In genomic region chr9:109806260-109806659, GRCm38 (mm10) we compare ENCODE assay signal across 27 mouse cellular contexts. TPM values are rescaled to one million over a fixed set of nuclear protein-coding genes. Genes with fewer than 3 reads are reported as not detected.
A peak's percentile ranks its signal among the peaks of the same experiment; 100 is the strongest.
DNase-seq lines count a peak whose midpoint lies in the region; ATAC-seq and TF ChIP-seq lines count a peak whose summit lies in the region.
"Had no signal": no experiment of that assay in that cellular context is flagged by ENCODE, and none has a peak within 500 bp of the region (broad histone marks: within the 10 kb centered on the region; RNA-seq: fewer than 3 reads in every experiment).

No protein-coding gene starts in this region.

- H3K9me3 ChIP-seq in kidney, embryonic 15.5 days (replicated peaks) = no peaks in the 10 kb centered on the region
- H3K9me3 ChIP-seq in kidney, postnatal 0 days (replicated peaks; ENCODE audit: low read length) = no peaks in the 10 kb centered on the region
- H3K9me3 ChIP-seq: embryonic facial prominence, embryonic 10.5 days; embryonic facial prominence, embryonic 12.5 days; forebrain, embryonic 13.5 days; forebrain, embryonic 15.5 days had no signal

- H3K27me3 ChIP-seq in kidney, embryonic 15.5 days = no peaks in the 10 kb centered on the region
- no peaks in the 10 kb centered on the region for H3K27me3 ChIP-seq in kidney, postnatal 0 days (ENCODE audit: insufficient read depth, low read length)
- no peaks in the 10 kb centered on the region for H3K27me3 ChIP-seq in kidney, adult 2 months (replicated peaks; ENCODE audit: control insufficient read depth, insufficient read depth, low read length)
- H3K27me3 ChIP-seq: embryonic facial prominence, embryonic 12.5 days; forebrain, embryonic 13.5 days; forebrain, embryonic 15.5 days; Patski had no signal

- peak overlapping the region; percentile 90 for H3K27ac ChIP-seq in kidney, embryonic 15.5 days
- H3K27ac ChIP-seq in kidney, postnatal 0 days = peak overlapping the region; percentile 66; the same call in 1 of the 2 replicates
- no peak overlapping the region for H3K27ac ChIP-seq in kidney, adult 2 months (ENCODE audit: insufficient read depth, low read depth, low read length)
- H3K27ac ChIP-seq: embryonic facial prominence, embryonic 10.5 days; embryonic facial prominence, embryonic 12.5 days; forebrain, embryonic 13.5 days; forebrain, embryonic 15.5 days had no signal

- TF ChIP-seq POLR2A in kidney, adult 2 months (IDR thresholded peaks at IDR 0.05; ENCODE audit: low read depth, low read length) = no peak

- H3K9ac ChIP-seq in kidney, embryonic 15.5 days = no peak overlapping the region
- H3K9ac ChIP-seq in kidney, postnatal 0 days (ENCODE audit: low read depth, low read length) = no peak overlapping the region
- H3K9ac ChIP-seq: embryonic facial prominence, embryonic 12.5 days; forebrain, embryonic 13.5 days; forebrain, embryonic 15.5 days had no signal

- no peak overlapping the region for H3K4me2 ChIP-seq in kidney, embryonic 15.5 days
- no peak overlapping the region for H3K4me2 ChIP-seq in kidney, postnatal 0 days (ENCODE audit: low read length)
- H3K4me2 ChIP-seq: embryonic facial prominence, embryonic 12.5 days; forebrain, embryonic 13.5 days; forebrain, embryonic 15.5 days had no signal

- TF ChIP-seq CTCF in kidney, postnatal 0 days (IDR thresholded peaks at IDR 0.05; ENCODE audit: low read depth) = no peak
- no peak for TF ChIP-seq CTCF in kidney, adult 2 months (conservative IDR thresholded peaks at IDR 0.05; ENCODE audit: insufficient read depth, insufficient read length, low read depth, low read length)

- peak; percentile 35; the same call in 1 of the 2 replicates for ATAC-seq in kidney, embryonic 15.5 days (replicated peaks; ENCODE audit: low FRiP score)
- ATAC-seq in kidney, postnatal 0 days (replicated peaks; ENCODE audit: low FRiP score, low read depth) = 0 out of 2 replicates have a peak, but pooled peaks have one; percentile 21
- ATAC-seq: activated CD4-positive, CD25-positive, alpha-beta regulatory T cell, adult 4 months; CD4-positive, CD25-positive, alpha-beta regulatory T cell, adult 4 months; forebrain, embryonic 13.5 days; forebrain, embryonic 15.5 days; Patski had no signal

- no peaks in the 10 kb centered on the region for H3K36me3 ChIP-seq in kidney, embryonic 15.5 days
- no peaks in the 10 kb centered on the region for H3K36me3 ChIP-seq in kidney, postnatal 0 days (ENCODE audit: insufficient read depth, low read length)
- no peaks in the 10 kb centered on the region for H3K36me3 ChIP-seq in kidney, adult 2 months (ENCODE audit: control insufficient read depth, insufficient read depth, low read length)
- H3K36me3 ChIP-seq: embryonic facial prominence, embryonic 10.5 days; embryonic facial prominence, embryonic 12.5 days; forebrain, embryonic 15.5 days; G1E had no signal

- H3K4me1 ChIP-seq in kidney, embryonic 15.5 days = peaks cover 25% of the 10 kb centered on the region
- H3K4me1 ChIP-seq in kidney, postnatal 0 days (replicated peaks; ENCODE audit: insufficient read depth, low read length) = peaks cover 9% of the 10 kb centered on the region; the same call in 1 of the 2 replicates
- H3K4me1 ChIP-seq in kidney, adult 2 months (ENCODE audit: control insufficient read depth, insufficient read depth, low read length) = no peaks in the 10 kb centered on the region; the same call in 1 of the 2 replicates
- H3K4me1 ChIP-seq: embryonic facial prominence, embryonic 10.5 days; embryonic facial prominence, embryonic 12.5 days; forebrain, embryonic 13.5 days; forebrain, embryonic 15.5 days had no signal

- 24% methylated on average over 1 of the region's 1 CpGs for WGBS in kidney, embryonic 15.5 days
- 16% methylated on average over 1 of the region's 1 CpGs for WGBS in kidney, postnatal 0 days
- 18% methylated on average over 1 of the region's 1 CpGs for WGBS in kidney, adult 2 months

- peak; percentile 6 for DNase-seq in adrenal gland, adult 2 months
- no peak for DNase-seq in adrenal gland, adult (ENCODE audit: inconsistent age in 2 of 2, low spot score in 1 of 2)
- no peak for DNase-seq in kidney, adult 18-20 months
- peak; percentile 18 for DNase-seq in kidney, postnatal 0 days (ENCODE audit: low spot score)
- no peak for DNase-seq in kidney, adult 2 months
- peak; percentile 51 for DNase-seq in gonadal fat pad, adult 2 months (ENCODE audit: low read depth)
- DNase-seq: adrenal gland, adult 8-10 months; adrenal gland, postnatal 14 days; B cell, adult 2 months; cerebellum, adult 11-12 months; cerebellum, adult 2 months; cerebellum, adult 9-10 months; cerebellum, postnatal 10 days; cerebellum, postnatal 25 days had no signal

- H3K4me3 ChIP-seq in kidney, embryonic 15.5 days (replicated peaks) = no peak overlapping the region
- no peak overlapping the region for H3K4me3 ChIP-seq in kidney, postnatal 0 days (replicated peaks; ENCODE audit: low read depth, low read length)
- no peak overlapping the region for H3K4me3 ChIP-seq in kidney, adult 2 months (ENCODE audit: insufficient read depth, low read depth, low read length)
- H3K4me3 ChIP-seq: embryonic facial prominence, embryonic 10.5 days; embryonic facial prominence, embryonic 12.5 days; forebrain, embryonic 13.5 days; forebrain, embryonic 15.5 days had no signal

RNA-seq across cellular contexts. Expression of gene Spink8, which starts 5.8 kb away (rescaled TPM):
- total RNA-seq in adrenal gland, adult 2 months (2021) = 10 to 100 TPM; 15.2 to 33.6 TPM
- polyA plus RNA-seq in adrenal gland, adult 2 months (2012; rRNA removed) = not detected in 2 replicates
- 14.2 and 14.3 TPM in 2 replicates for polyA plus RNA-seq in kidney, embryonic 15.5 days (2015; fragmentation: Nextera tagmentation; extraction: Ambion mirVana)
- 155 and 206 TPM in 2 replicates for polyA plus RNA-seq in kidney, postnatal 0 days (2015; fragmentation: Nextera tagmentation; extraction: Ambion mirVana)
- polyA plus RNA-seq in kidney, adult 2 months (2012; rRNA removed) = 32.8 and 35.6 TPM in 2 replicates
- 3,031 and 4,791 TPM in 2 replicates for polyA plus RNA-seq in gonadal fat pad, adult 2 months (2012; rRNA removed)
- total RNA-seq: CH12.LX had no signal
- polyA plus RNA-seq: activated CD4-positive, CD25-positive, alpha-beta regulatory T cell, adult 4 months; CD4-positive, CD25-positive, alpha-beta regulatory T cell, adult 4 months; embryonic facial prominence, embryonic 10.5 days; embryonic facial prominence, embryonic 12.5 days; forebrain, embryonic 11.5 days; forebrain, embryonic 13.5 days; forebrain, embryonic 15.5 days; G1E; Patski had no signal

RNA-seq across cellular contexts. Expression of gene Fbxw27, which starts 15.8 kb away (rescaled TPM):
- not detected for total RNA-seq in adrenal gland, adult 2 months (2021)
- polyA plus RNA-seq in adrenal gland, adult 2 months (2012; rRNA removed) = not detected in 2 replicates
- polyA plus RNA-seq in kidney, embryonic 15.5 days (2015; fragmentation: Nextera tagmentation; extraction: Ambion mirVana) = not detected in 2 replicates
- 0.33 TPM in 1 of 2 replicates, not detected in the other for polyA plus RNA-seq in kidney, postnatal 0 days (2015; fragmentation: Nextera tagmentation; extraction: Ambion mirVana)
- not detected in 2 replicates for polyA plus RNA-seq in kidney, adult 2 months (2012; rRNA removed)
- polyA plus RNA-seq in gonadal fat pad, adult 2 months (2012; rRNA removed) = 0.30 and 0.43 TPM in 2 replicates
- total RNA-seq: adrenal gland, adult 8-10 months; adrenal gland, postnatal 14 days; adrenal gland, postnatal 36 days; CH12.LX had no signal
- polyA plus RNA-seq: activated CD4-positive, CD25-positive, alpha-beta regulatory T cell, adult 4 months; CD4-positive, CD25-positive, alpha-beta regulatory T cell, adult 4 months; embryonic facial prominence, embryonic 10.5 days; embryonic facial prominence, embryonic 12.5 days; embryonic facial prominence, embryonic 14.5 days; forebrain, embryonic 11.5 days; forebrain, embryonic 13.5 days; G1E; Patski had no signal

RNA-seq across cellular contexts. Expression of gene Nme6, which starts 26.3 kb away (rescaled TPM):
- total RNA-seq in adrenal gland, adult 2 months (2021) = 10 to 100 TPM; 19.0 to 20.7 TPM
- 9.3 and 10.9 TPM in 2 replicates for polyA plus RNA-seq in adrenal gland, adult 2 months (2012; rRNA removed)
- 70.2 and 78.4 TPM in 2 replicates for polyA plus RNA-seq in kidney, embryonic 15.5 days (2015; fragmentation: Nextera tagmentation; extraction: Ambion mirVana)
- polyA plus RNA-seq in kidney, postnatal 0 days (2015; fragmentation: Nextera tagmentation; extraction: Ambion mirVana) = 58.3 and 64.4 TPM in 2 replicates
- 36.5 and 38.6 TPM in 2 replicates for polyA plus RNA-seq in kidney, adult 2 months (2012; rRNA removed)
- polyA plus RNA-seq in gonadal fat pad, adult 2 months (2012; rRNA removed) = 37.7 and 38.8 TPM in 2 replicates

RNA-seq across cellular contexts. Expression of gene Camp, which starts 43.2 kb away (rescaled TPM):
- under 1 TPM; 0.52 to 0.69 TPM for total RNA-seq in adrenal gland, adult 2 months (2021)
- polyA plus RNA-seq in adrenal gland, adult 2 months (2012; rRNA removed) = 0.71 TPM in 1 of 2 replicates, not detected in the other
- 3.1 and 4.5 TPM in 2 replicates for polyA plus RNA-seq in kidney, embryonic 15.5 days (2015; fragmentation: Nextera tagmentation; extraction: Ambion mirVana)
- polyA plus RNA-seq in kidney, postnatal 0 days (2015; fragmentation: Nextera tagmentation; extraction: Ambion mirVana) = 1.6 and 1.9 TPM in 2 replicates
- not detected in 2 replicates for polyA plus RNA-seq in kidney, adult 2 months (2012; rRNA removed)
- 0.18 and 0.68 TPM in 2 replicates for polyA plus RNA-seq in gonadal fat pad, adult 2 months (2012; rRNA removed)
- total RNA-seq: adrenal gland, adult 8-10 months; CH12.LX; G1E had no signal
- polyA plus RNA-seq: activated CD4-positive, CD25-positive, alpha-beta regulatory T cell, adult 4 months; CD4-positive, CD25-positive, alpha-beta regulatory T cell, adult 4 months; embryonic facial prominence, embryonic 10.5 days; Patski had no signal

Comparison
In these comparisons a context has a peak if more than half of its experiments do, and no peak if none do; other contexts are left out.
1. DNase-seq: peak in adrenal gland, adult 2 months (single experiment), kidney, postnatal 0 days (single experiment) and gonadal fat pad, adult 2 months (single experiment); none in adrenal gland, adult (0 of 2), kidney, adult 18-20 months (single experiment) and kidney, adult 2 months (single experiment).
2. RNA of gene Spink8, which starts 5.8 kb away (polyA plus RNA-seq): 3,031 to 4,791 TPM in gonadal fat pad, adult 2 months; 155 to 206 TPM in kidney, postnatal 0 days, 32.8 to 35.6 TPM in kidney, adult 2 months, 14.2 to 14.3 TPM in kidney, embryonic 15.5 days and not detected in adrenal gland, adult 2 months; every median in the first group is over 10 times any median in the second.